Mouse (Mus musculus) CD4-positive naive resting alpha-beta T cell, adult 76 days (primary cell): ENCODE data around the gene Tbce. TPM values are rescaled to one million over a fixed set of nuclear protein-coding genes. Genes with fewer than 3 reads are reported as not detected.

Experiments used
- total RNA-seq: library from RNA; stranded (reverse); gene quantifications from one replicate; pipeline ENCODE4 v1.2.4, GENCODE M21; 2023

The Tbce gene
- total RNA-seq = 94.6 TPM

GRCm38 (mm10) chr13:14039292-14039965, at the start of gene Tbce:
Tbce (minus strand) TSS chr13:14039638.

DNA sequence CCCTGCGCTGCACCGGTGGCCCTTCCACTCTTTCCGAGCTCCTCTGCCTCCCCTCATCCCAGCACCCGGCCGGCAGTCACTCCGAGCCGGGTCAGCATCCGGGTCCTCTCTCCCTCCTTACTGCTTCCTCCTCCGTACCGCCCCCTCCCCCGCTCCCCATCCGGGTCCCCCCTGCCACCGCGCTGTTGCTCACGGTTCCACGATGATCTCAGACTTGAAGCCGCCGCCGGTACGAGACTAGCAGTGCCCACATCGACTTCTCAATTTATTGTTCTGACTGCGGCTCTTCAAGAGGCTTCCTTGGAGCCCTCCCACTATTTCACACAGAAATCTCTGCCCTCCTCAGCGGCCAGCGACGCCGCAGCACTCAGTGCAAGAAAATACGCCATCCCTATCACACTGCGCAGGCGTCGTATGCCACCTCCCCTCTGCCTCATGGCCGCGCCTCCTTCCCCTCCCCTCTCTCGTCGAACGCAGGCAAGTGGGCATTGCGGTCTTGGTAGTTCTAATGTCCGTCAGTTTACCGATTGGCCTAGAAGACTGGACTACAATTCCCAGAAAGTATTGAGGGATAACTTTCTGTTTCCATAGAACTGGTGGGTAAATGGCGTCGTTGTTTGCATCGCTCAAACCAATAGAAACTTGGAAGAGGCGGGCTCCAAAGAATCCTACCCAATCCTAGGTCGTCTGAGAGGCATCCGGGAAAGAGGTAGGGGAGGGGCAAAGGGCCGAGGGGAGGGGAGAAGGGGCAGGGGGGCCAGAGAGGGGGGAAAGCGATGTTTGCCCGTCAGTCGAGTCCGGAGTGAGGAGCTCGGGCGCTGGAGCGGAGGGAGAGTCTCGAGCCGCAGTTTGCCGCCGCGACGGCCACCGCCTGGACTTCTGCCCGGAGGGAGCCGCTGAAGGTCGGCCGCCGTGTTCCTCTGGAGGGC, 23.8 kb upstream of the Tbce start, which contains the start of the genes Arid4b and Ggps1:
Arid4b (plus strand) TSS at position 220 of the 929 bp plus-strand sequence.
Ggps1 (minus strand) TSS at position 476 of the 929 bp plus-strand sequence.

GRCm38 (mm10) chr13:13953874-13954832, 85.3 kb downstream of the Tbce start, which contains the start of gene B3galnt2:
B3galnt2 (plus strand) TSS chr13:13954469.

Other genes starting within 250 kb of the Tbce start
- gene B3galnt2, start 85.2 kb downstream of the Tbce start, total RNA-seq = 22.7 TPM
- gene Arid4b, start 23.6 kb upstream of the Tbce start, total RNA-seq = 144 TPM
- gene Ggps1, start 23.9 kb upstream of the Tbce start, total RNA-seq = 78.1 TPM